Mouse (Mus musculus): ENCODE measurements around the gene Mdga2. TPM values are rescaled to one million over a fixed set of nuclear protein-coding genes. Genes with fewer than 3 reads are reported as not detected.

Gene Mdga2
- polyA plus RNA-seq, 1 experiment from 2014 or later: 3.7 TPM

- ATAC-seq (ENCODE audit: insufficient read depth, low FRiP score, low TSS enrichment) (no peak), DNase-seq (ENCODE audit: low spot score) (no peak)
- H3K4me1 ChIP-seq (ENCODE audit: control insufficient read depth, insufficient read depth, low read length): no peaks in the 10 kb centered on the region
- no peaks in the 10 kb centered on the region for H3K36me3 ChIP-seq (ENCODE audit: control insufficient read depth, insufficient read depth, low read length)
- H3K9me3 ChIP-seq (ENCODE audit: control insufficient read depth, low read length): no peaks in the 10 kb centered on the region
- H3K9ac ChIP-seq (ENCODE audit: low read length): no peak overlapping the region
- H3K27ac ChIP-seq (ENCODE audit: low read depth, low read length): no peak overlapping the region
- no peak overlapping the region for H3K4me3 ChIP-seq (ENCODE audit: low read depth, low read length)
- WGBS: 85% methylated on average over 1 of the region's 1 CpGs
- H3K27me3 ChIP-seq (ENCODE audit: control insufficient read depth, insufficient read depth, low read length): no peaks in the 10 kb centered on the region
- H3K4me2 ChIP-seq (ENCODE audit: low read depth): no peak overlapping the region
Observed at GRCm38 (mm10) chr12:67178155-67178554, 44.2 kb downstream of the Mdga2 start.

DNA sequence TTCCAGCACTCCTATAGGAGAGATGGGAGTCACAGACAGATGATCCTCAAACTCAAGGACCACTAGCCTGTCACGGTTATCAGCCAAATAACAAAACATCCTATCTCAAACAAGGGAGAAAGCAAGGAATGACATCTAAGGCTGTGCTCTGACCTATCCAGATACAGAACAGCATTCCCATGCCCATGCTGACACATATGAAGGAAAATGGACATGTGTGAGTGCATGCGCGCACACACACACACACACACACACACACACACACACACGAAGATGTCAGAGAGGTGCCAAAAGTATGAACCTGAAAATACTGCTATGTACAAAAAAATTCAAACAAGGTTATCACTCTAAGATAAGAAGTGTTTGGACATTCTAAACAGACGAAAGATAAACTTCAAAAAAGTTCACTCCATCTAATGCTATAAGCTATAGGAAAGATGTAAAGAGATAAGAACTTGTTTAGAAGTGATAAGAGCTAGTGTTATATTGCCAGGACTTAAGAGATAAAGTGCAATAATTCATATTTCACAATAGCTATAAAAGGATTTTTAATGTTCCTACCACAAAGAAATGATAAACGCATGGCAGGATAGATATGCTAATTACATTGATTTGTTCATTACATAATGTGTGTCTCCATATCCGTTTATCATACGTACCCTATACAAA is 65.6 kb downstream of the Mdga2 start:
- no peak overlapping the region for H3K4me3 ChIP-seq (ENCODE audit: low read depth, low read length)
- 91% methylated on average over 8 of the region's 8 CpGs for WGBS
- no peaks in the 10 kb centered on the region for H3K36me3 ChIP-seq (ENCODE audit: control insufficient read depth, insufficient read depth, low read length)
- DNase-seq (ENCODE audit: low spot score) (no peak), ATAC-seq (ENCODE audit: insufficient read depth, low FRiP score, low TSS enrichment) (no peak)
- H3K27ac ChIP-seq (ENCODE audit: low read depth, low read length): no peak overlapping the region
- H3K9me3 ChIP-seq (ENCODE audit: control insufficient read depth, low read length): no peaks in the 10 kb centered on the region
- H3K4me1 ChIP-seq (ENCODE audit: control insufficient read depth, insufficient read depth, low read length): no peaks in the 10 kb centered on the region
- H3K4me2 ChIP-seq (ENCODE audit: low read depth): no peak overlapping the region
- no peaks in the 10 kb centered on the region for H3K27me3 ChIP-seq (ENCODE audit: control insufficient read depth, insufficient read depth, low read length)
- H3K9ac ChIP-seq (ENCODE audit: low read length): no peak overlapping the region

- Histone ChIP-seq H3K36me3 (ENCODE audit: control insufficient read depth, insufficient read depth, low read length) (no peaks in the 10 kb centered on the region), H3K4me3 (ENCODE audit: low read depth, low read length) (no peak overlapping the region), H3K27me3 (ENCODE audit: control insufficient read depth, insufficient read depth, low read length) (no peaks in the 10 kb centered on the region), H3K4me1 (ENCODE audit: control insufficient read depth, insufficient read depth, low read length) (no peaks in the 10 kb centered on the region), H3K9ac (ENCODE audit: low read length) (no peak overlapping the region), H3K9me3 (ENCODE audit: control insufficient read depth, low read length) (no peaks in the 10 kb centered on the region), H3K4me2 (ENCODE audit: low read depth) (no peak overlapping the region), H3K27ac (ENCODE audit: low read depth, low read length) (no peak overlapping the region)
- no peak for ATAC-seq (ENCODE audit: insufficient read depth, low FRiP score, low TSS enrichment)
- 64% methylated on average over 3 of the region's 3 CpGs for WGBS
- no peak for DNase-seq (ENCODE audit: low spot score)
Observed at GRCm38 (mm10) chr12:67153077-67153476, 69.3 kb downstream of the Mdga2 start.

GRCm38 (mm10) chr12:67141605-67142004 is 80.7 kb downstream of the Mdga2 start:
- Histone ChIP-seq H3K9me3 (ENCODE audit: control insufficient read depth, low read length) (no peaks in the 10 kb centered on the region), H3K4me3 (ENCODE audit: low read depth, low read length) (no peak overlapping the region), H3K9ac (ENCODE audit: low read length) (no peak overlapping the region), H3K27me3 (ENCODE audit: control insufficient read depth, insufficient read depth, low read length) (no peaks in the 10 kb centered on the region), H3K4me2 (ENCODE audit: low read depth) (no peak overlapping the region), H3K4me1 (ENCODE audit: control insufficient read depth, insufficient read depth, low read length) (no peaks in the 10 kb centered on the region), H3K27ac (ENCODE audit: low read depth, low read length) (no peak overlapping the region), H3K36me3 (ENCODE audit: control insufficient read depth, insufficient read depth, low read length) (no peaks in the 10 kb centered on the region)
- WGBS: 90% methylated on average over 3 of the region's 3 CpGs
- no peak for DNase-seq (ENCODE audit: low spot score)
- ATAC-seq (ENCODE audit: insufficient read depth, low FRiP score, low TSS enrichment): no peak

GRCm38 (mm10) chr12:67140131-67140530 is 82.2 kb downstream of the Mdga2 start:
- Histone ChIP-seq H3K4me1 (ENCODE audit: control insufficient read depth, insufficient read depth, low read length) (no peaks in the 10 kb centered on the region), H3K9ac (ENCODE audit: low read length) (no peak overlapping the region), H3K27ac (ENCODE audit: low read depth, low read length) (no peak overlapping the region), H3K4me2 (ENCODE audit: low read depth) (no peak overlapping the region), H3K27me3 (ENCODE audit: control insufficient read depth, insufficient read depth, low read length) (no peaks in the 10 kb centered on the region), H3K9me3 (ENCODE audit: control insufficient read depth, low read length) (no peaks in the 10 kb centered on the region), H3K4me3 (ENCODE audit: low read depth, low read length) (no peak overlapping the region), H3K36me3 (ENCODE audit: control insufficient read depth, insufficient read depth, low read length) (no peaks in the 10 kb centered on the region)
- 89% methylated on average over 3 of the region's 3 CpGs for WGBS
- DNase-seq (ENCODE audit: low spot score): no peak
- no peak for ATAC-seq (ENCODE audit: insufficient read depth, low FRiP score, low TSS enrichment)

DNA sequence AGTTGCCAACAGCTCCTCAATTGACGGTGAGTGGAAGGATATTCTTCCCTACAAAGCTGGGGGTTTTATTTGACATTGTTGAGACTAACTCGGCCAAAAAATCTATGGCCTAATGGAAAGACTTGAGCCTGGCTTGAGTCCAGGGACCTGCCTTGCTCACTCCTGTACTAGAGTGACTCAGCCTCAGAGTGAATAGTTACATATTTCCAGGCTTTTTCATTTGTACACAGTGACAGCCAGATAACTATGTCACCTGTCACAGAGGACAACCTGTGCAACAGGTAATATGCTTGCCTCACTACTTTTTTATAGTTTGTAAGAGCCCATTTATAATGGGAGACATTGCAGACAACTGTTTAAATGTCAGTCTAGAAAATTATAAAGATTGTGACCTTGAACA is 94.9 kb downstream of the Mdga2 start:
- no peak overlapping the region for H3K27ac ChIP-seq (ENCODE audit: low read depth, low read length)
- H3K4me3 ChIP-seq (ENCODE audit: low read depth, low read length): no peak overlapping the region
- H3K27me3 ChIP-seq (ENCODE audit: control insufficient read depth, insufficient read depth, low read length): no peaks in the 10 kb centered on the region
- no peak overlapping the region for H3K4me2 ChIP-seq (ENCODE audit: low read depth)
- no peak overlapping the region for H3K9ac ChIP-seq (ENCODE audit: low read length)
- no peaks in the 10 kb centered on the region for H3K9me3 ChIP-seq (ENCODE audit: control insufficient read depth, low read length)
- ATAC-seq (ENCODE audit: insufficient read depth, low FRiP score, low TSS enrichment): no peak
- no peaks in the 10 kb centered on the region for H3K4me1 ChIP-seq (ENCODE audit: control insufficient read depth, insufficient read depth, low read length)
- 85% methylated on average over 2 of the region's 2 CpGs for WGBS
- H3K36me3 ChIP-seq (ENCODE audit: control insufficient read depth, insufficient read depth, low read length): no peaks in the 10 kb centered on the region
- no peak for DNase-seq (ENCODE audit: low spot score)

DNA sequence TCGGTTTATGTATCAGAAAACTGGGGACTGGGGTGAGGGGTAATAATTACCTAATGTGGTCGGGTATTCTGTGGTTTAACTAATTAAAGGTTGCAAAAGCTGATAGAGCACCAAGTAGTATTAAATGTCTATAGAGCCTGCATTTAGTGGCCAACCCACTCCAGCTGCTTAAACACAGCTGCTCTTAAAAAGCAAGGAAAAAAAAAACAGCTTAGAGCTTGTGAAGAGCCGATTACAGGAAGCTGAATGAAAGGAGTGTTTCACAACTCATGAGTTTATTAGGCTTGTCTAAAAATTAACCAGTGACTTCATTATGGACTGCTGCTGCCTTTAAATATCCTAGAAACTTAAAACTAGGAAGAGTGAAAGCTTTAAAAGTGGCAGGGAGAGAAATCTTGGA is 98.5 kb downstream of the Mdga2 start:
- WGBS: 27% methylated on average over 3 of the region's 3 CpGs
- Histone ChIP-seq H3K4me3 (ENCODE audit: low read depth, low read length) (no peak overlapping the region), H3K9ac (ENCODE audit: low read length) (no peak overlapping the region), H3K4me1 (ENCODE audit: control insufficient read depth, insufficient read depth, low read length) (no peaks in the 10 kb centered on the region), H3K27me3 (ENCODE audit: control insufficient read depth, insufficient read depth, low read length) (no peaks in the 10 kb centered on the region), H3K4me2 (ENCODE audit: low read depth) (no peak overlapping the region), H3K27ac (ENCODE audit: low read depth, low read length) (no peak overlapping the region), H3K9me3 (ENCODE audit: control insufficient read depth, low read length) (no peaks in the 10 kb centered on the region), H3K36me3 (ENCODE audit: control insufficient read depth, insufficient read depth, low read length) (no peaks in the 10 kb centered on the region)
- ATAC-seq (ENCODE audit: insufficient read depth, low FRiP score, low TSS enrichment) (no peak), DNase-seq (ENCODE audit: low spot score) (no peak)

- ATAC-seq (ENCODE audit: insufficient read depth, low FRiP score, low TSS enrichment) (no peak), DNase-seq (ENCODE audit: low spot score) (no peak)
- Histone ChIP-seq H3K4me2 (ENCODE audit: low read depth) (no peak overlapping the region), H3K9me3 (ENCODE audit: control insufficient read depth, low read length) (no peaks in the 10 kb centered on the region), H3K36me3 (ENCODE audit: control insufficient read depth, insufficient read depth, low read length) (no peaks in the 10 kb centered on the region), H3K4me3 (ENCODE audit: low read depth, low read length) (no peak overlapping the region), H3K4me1 (ENCODE audit: control insufficient read depth, insufficient read depth, low read length) (no peaks in the 10 kb centered on the region), H3K9ac (ENCODE audit: low read length) (no peak overlapping the region), H3K27ac (ENCODE audit: low read depth, low read length) (no peak overlapping the region), H3K27me3 (ENCODE audit: control insufficient read depth, insufficient read depth, low read length) (no peaks in the 10 kb centered on the region)
- WGBS: 78% methylated on average over 6 of the region's 6 CpGs
Observed at GRCm38 (mm10) chr12:67118652-67119515, 103.5 kb downstream of the Mdga2 start.

GRCm38 (mm10) chr12:67104171-67104570 is 118.2 kb downstream of the Mdga2 start:
- no peak overlapping the region for H3K4me3 ChIP-seq (ENCODE audit: low read depth, low read length)
- ATAC-seq (ENCODE audit: insufficient read depth, low FRiP score, low TSS enrichment) (no peak), DNase-seq (ENCODE audit: low spot score) (no peak)
- H3K9me3 ChIP-seq (ENCODE audit: control insufficient read depth, low read length): no peaks in the 10 kb centered on the region
- no peaks in the 10 kb centered on the region for H3K4me1 ChIP-seq (ENCODE audit: control insufficient read depth, insufficient read depth, low read length)
- no peaks in the 10 kb centered on the region for H3K27me3 ChIP-seq (ENCODE audit: control insufficient read depth, insufficient read depth, low read length)
- WGBS: 82% methylated on average over 3 of the region's 3 CpGs
- H3K27ac ChIP-seq (ENCODE audit: low read depth, low read length): no peak overlapping the region
- H3K9ac ChIP-seq (ENCODE audit: low read length): no peak overlapping the region
- no peaks in the 10 kb centered on the region for H3K36me3 ChIP-seq (ENCODE audit: control insufficient read depth, insufficient read depth, low read length)
- H3K4me2 ChIP-seq (ENCODE audit: low read depth): no peak overlapping the region

All from neural tube, embryonic 11.5 days (tissue).